Mouse (Mus musculus) cerebellum, adult 2 months (tissue): ENCODE data around the gene Olfr373.

Experiments
- CTCF ChIP-seq: fragments of 200-500 bp; IDR thresholded peaks from 2 replicates; pipeline ENCODE4 v1.5.1; 2011; ENCODE audit warnings: low read depth, mild to moderate bottlenecking, control low read depth, low read length, moderate library complexity, borderline replicate concordance; ENCODE audit not compliant: insufficient read depth
- POLR2A ChIP-seq: fragments of 200-500 bp; IDR thresholded peaks from 2 replicates; pipeline ENCODE4 v1.6.1; 2011; ENCODE audit warnings: low read length, control low read depth, borderline replicate concordance; ENCODE audit not compliant: insufficient read depth

- TF ChIP-seq POLR2A = no peak
- TF ChIP-seq CTCF = no peak
Observed at GRCm38 (mm10) chr8:72112486-72112885, 29.5 kb downstream of the Olfr373 start.
